Mouse (Mus musculus) hindlimb bud, embryonic 11.5 days (tissue): ENCODE data around the gene Zc3h18.

ENCODE experiments used
- DNase-seq: peaks from one replicate; pipeline ENCODE4 v3.0.0-alpha.2; 2012; ENCODE audit warnings: low read depth, low spot score; ENCODE audit errors: extremely low spot score

Zc3h18 gene

GRCm38 (mm10) chr8:122376365-122377231, at the start of gene Zc3h18:
Gene Zc3h18 (plus strand): TSS chr8:122376609.
- DNase-seq = peak; percentile 92

- DNase-seq = no peak
These were observed 47.3 kb upstream of the Zc3h18 start for GRCm38 (mm10) chr8:122329072-122329471.

- no peak for DNase-seq
These were observed 46.7 kb upstream of the Zc3h18 start for GRCm38 (mm10) chr8:122329553-122330239.

- DNase-seq = no peak
These were observed 45.8 kb upstream of the Zc3h18 start for GRCm38 (mm10) chr8:122330446-122331133.

GRCm38 (mm10) chr8:122331134-122331523, 45.3 kb upstream of the Zc3h18 start:
- DNase-seq = no peak

GRCm38 (mm10) chr8:122332753-122333506, 43.5 kb upstream of the Zc3h18 start:
- peak; percentile 44 for DNase-seq

- no peak for DNase-seq
These were observed 42.9 kb upstream of the Zc3h18 start for GRCm38 (mm10) chr8:122333531-122333930.

GRCm38 (mm10) chr8:122334791-122335490, 41.5 kb upstream of the Zc3h18 start:
- no peak for DNase-seq

- no peak for DNase-seq
These were observed 40.7 kb upstream of the Zc3h18 start for GRCm38 (mm10) chr8:122335638-122336250.

GRCm38 (mm10) chr8:122336251-122336910, 40.0 kb upstream of the Zc3h18 start:
- DNase-seq = no peak

GRCm38 (mm10) chr8:122338852-122339251, 37.6 kb upstream of the Zc3h18 start:
- DNase-seq = no peak

- DNase-seq = no peak
These were observed 35.6 kb upstream of the Zc3h18 start for GRCm38 (mm10) chr8:122340761-122341160.

GRCm38 (mm10) chr8:122341790-122342189, 34.6 kb upstream of the Zc3h18 start:
- no peak for DNase-seq

- no peak for DNase-seq
These were observed 34.0 kb upstream of the Zc3h18 start for GRCm38 (mm10) chr8:122342362-122342761.

GRCm38 (mm10) chr8:122342806-122343209, 33.6 kb upstream of the Zc3h18 start:
- no peak for DNase-seq

GRCm38 (mm10) chr8:122343341-122343740, 33.1 kb upstream of the Zc3h18 start:
- no peak for DNase-seq

- no peak for DNase-seq
These were observed 32.7 kb upstream of the Zc3h18 start for GRCm38 (mm10) chr8:122343758-122344157.

- no peak for DNase-seq
These were observed 32.2 kb upstream of the Zc3h18 start for GRCm38 (mm10) chr8:122344219-122344618.
